Mouse (Mus musculus) right cerebral cortex, postnatal 4 days (tissue): Measurements from ENCODE around the gene Ereg.

Experiments
- DNase-seq: peaks from one replicate; pipeline ENCODE4 v3.0.0-alpha.2; 2022

Gene Ereg

GRCm38 (mm10) chr5:91113967-91114366, 39.5 kb downstream of the Ereg start:
- DNase-seq = no peak

DNA sequence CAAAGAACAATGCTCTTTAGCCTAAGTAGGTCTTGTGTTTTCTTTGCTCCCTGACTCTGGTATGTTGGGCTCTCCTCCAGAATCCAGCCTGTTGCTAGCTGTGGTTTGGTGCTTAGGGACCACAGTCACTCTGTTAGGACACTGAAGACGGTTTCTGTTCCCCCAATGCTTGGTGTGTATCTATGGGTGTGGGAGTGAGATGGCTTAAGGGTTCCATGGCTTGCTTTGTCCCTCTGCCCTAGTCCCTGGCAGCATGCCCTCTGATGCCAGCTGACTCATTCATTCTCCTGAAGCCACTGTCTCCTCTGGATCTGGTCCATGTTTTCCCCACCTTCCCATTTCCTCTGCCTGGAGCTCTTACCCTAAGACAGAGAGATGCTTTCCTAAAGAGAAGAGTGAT, 40.2 kb downstream of the Ereg start:
- DNase-seq = no peak

- DNase-seq = no peak
Measured at GRCm38 (mm10) chr5:91118618-91119017, 44.2 kb downstream of the Ereg start.

- DNase-seq = no peak
Measured at GRCm38 (mm10) chr5:91123404-91123803, 49.0 kb downstream of the Ereg start.

GRCm38 (mm10) chr5:91124140-91124539, 49.7 kb downstream of the Ereg start:
- DNase-seq = no peak

- no peak for DNase-seq
Measured at GRCm38 (mm10) chr5:91126623-91127022, 52.2 kb downstream of the Ereg start.

DNA sequence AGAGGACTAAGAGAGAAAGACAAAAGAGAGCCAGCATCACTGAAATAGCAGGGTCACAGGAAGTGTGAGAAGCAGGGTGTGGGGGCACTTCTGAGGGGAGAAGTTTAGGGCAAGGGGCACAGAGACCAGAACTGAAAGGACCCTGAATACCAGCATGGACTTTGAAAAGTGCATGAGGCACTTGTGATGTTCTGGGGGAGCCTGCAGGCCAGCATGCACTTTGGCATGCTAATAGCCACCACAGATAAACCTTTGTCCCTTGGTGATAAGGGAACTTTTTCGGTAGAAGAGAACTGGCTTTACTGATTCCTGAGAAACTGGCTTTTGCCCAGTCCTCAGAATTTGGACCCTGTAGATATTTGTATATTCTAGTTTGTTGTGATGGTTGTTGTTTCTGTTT, 60.5 kb downstream of the Ereg start:
- DNase-seq = no peak

GRCm38 (mm10) chr5:91138970-91139369, 64.5 kb downstream of the Ereg start:
- no peak for DNase-seq

GRCm38 (mm10) chr5:91139446-91139873, 65.0 kb downstream of the Ereg start, which contains the start of gene Areg:
Areg (plus strand) TSS chr5:91139599.
- DNase-seq = peak; percentile 52

DNA sequence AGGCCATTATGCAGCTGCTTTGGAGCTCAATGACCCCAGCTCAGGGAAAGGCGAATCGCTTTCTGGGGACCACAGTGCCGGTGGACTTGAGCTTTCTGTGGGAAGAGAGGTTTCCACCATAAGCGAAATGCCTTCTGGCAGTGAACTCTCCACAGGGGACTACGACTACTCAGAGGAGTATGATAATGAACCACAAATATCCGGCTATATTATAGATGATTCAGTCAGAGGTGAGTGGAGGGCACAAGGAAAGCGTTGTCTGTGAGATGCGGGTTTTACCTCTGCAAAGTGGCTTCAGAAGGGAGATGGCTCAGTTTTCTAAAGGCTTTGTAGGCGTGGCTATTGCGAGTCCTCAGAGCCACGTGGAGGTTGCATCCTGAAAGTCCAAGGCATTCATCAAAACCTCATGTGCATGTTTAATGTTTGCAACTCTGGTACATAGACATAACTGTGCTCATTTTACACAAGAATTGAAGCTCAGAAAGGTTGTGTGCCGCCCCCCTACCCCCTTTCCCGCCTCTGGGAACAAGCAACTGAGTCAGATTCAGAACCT, 66.5 kb downstream of the Ereg start:
- no peak for DNase-seq
